In genomic region chr12:53908761-53909160, GRCm38 (mm10) we compare ENCODE assay signal across 21 mouse cellular contexts.
DNase-seq lines count a peak whose midpoint lies in the region; ATAC-seq and TF ChIP-seq lines count a peak whose summit lies in the region.
"Had no signal": no experiment of that assay in that cellular context is flagged by ENCODE, and none has a peak within 500 bp of the region (broad histone marks: within the 10 kb centered on the region; RNA-seq: fewer than 3 reads in every experiment).

No protein-coding gene starts in this region.

- 0 out of 2 replicates have a peak overlapping the region, but pooled peaks have one; percentile 17 for H3K27ac ChIP-seq in midbrain, embryonic 10.5 days (replicated peaks)
- no peak overlapping the region for H3K27ac ChIP-seq in midbrain, postnatal 0 days (ENCODE audit: low read depth, low read length)
- H3K27ac ChIP-seq: embryonic facial prominence, embryonic 10.5 days; forebrain, embryonic 13.5 days; gastrocnemius, adult 2 months; heart, embryonic 13.5 days; hindbrain, embryonic 12.5 days had no signal

- 87% methylated on average over 8 of the region's 8 CpGs for WGBS in midbrain, embryonic 10.5 days
- 75% methylated on average over 8 of the region's 8 CpGs for WGBS in midbrain, postnatal 0 days

- no peaks in the 10 kb centered on the region for H3K9me3 ChIP-seq in midbrain, embryonic 10.5 days (replicated peaks)
- H3K9me3 ChIP-seq in midbrain, postnatal 0 days (ENCODE audit: low read length) = no peaks in the 10 kb centered on the region
- H3K9me3 ChIP-seq: embryonic facial prominence, embryonic 10.5 days; forebrain, embryonic 13.5 days; heart, embryonic 13.5 days; hindbrain, embryonic 12.5 days had no signal

- H3K9ac ChIP-seq in midbrain, postnatal 0 days (replicated peaks; ENCODE audit: low read length, poor library complexity, severe bottlenecking) = no peak overlapping the region
- H3K9ac ChIP-seq: forebrain, embryonic 13.5 days; heart, embryonic 13.5 days; hindbrain, embryonic 12.5 days had no signal

- peak; percentile 68 for ATAC-seq in frontal cortex, adult (ENCODE audit: low TSS enrichment)
- ATAC-seq in midbrain, postnatal 0 days (ENCODE audit: low FRiP score) = no peak
- ATAC-seq: CD4-positive, CD25-positive, alpha-beta regulatory T cell, adult 4 months; forebrain, embryonic 13.5 days; hindbrain, embryonic 16.5 days had no signal

- no peaks in the 10 kb centered on the region for H3K27me3 ChIP-seq in midbrain, embryonic 10.5 days (ENCODE audit: low read depth, poor library complexity, severe bottlenecking)
- H3K27me3 ChIP-seq in midbrain, postnatal 0 days (ENCODE audit: insufficient read depth, low read length) = no peaks in the 10 kb centered on the region
- H3K27me3 ChIP-seq: forebrain, embryonic 13.5 days; heart, embryonic 13.5 days; hindbrain, embryonic 12.5 days had no signal

- no peak for TF ChIP-seq CTCF in midbrain, postnatal 0 days (IDR thresholded peaks at IDR 0.05)

- H3K4me3 ChIP-seq in midbrain, embryonic 10.5 days = no peak overlapping the region
- no peak overlapping the region for H3K4me3 ChIP-seq in midbrain, postnatal 0 days (ENCODE audit: low read depth, low read length)
- H3K4me3 ChIP-seq: embryonic facial prominence, embryonic 10.5 days; forebrain, embryonic 13.5 days; gastrocnemius, adult 2 months; heart, embryonic 13.5 days; hindbrain, embryonic 12.5 days had no signal

- peaks cover 15% of the 10 kb centered on the region; the same call in 1 of the 2 replicates for H3K4me1 ChIP-seq in midbrain, embryonic 10.5 days
- H3K4me1 ChIP-seq in midbrain, postnatal 0 days (ENCODE audit: insufficient read depth, low read length) = no peaks in the 10 kb centered on the region
- H3K4me1 ChIP-seq: embryonic facial prominence, embryonic 10.5 days; heart, embryonic 13.5 days had no signal

- no peak for DNase-seq in frontal cortex, postnatal 14 days (ENCODE audit: low spot score in 2 of 2)
- no peak for DNase-seq in midbrain, embryonic 10.5 days (ENCODE audit: low spot score)
- DNase-seq in midbrain, postnatal 0 days (ENCODE audit: low spot score) = no peak
- peak; percentile 40 for DNase-seq in 3T3-L1 (ENCODE audit: low read depth, low spot score)
- peak; percentile 9 for DNase-seq in telencephalon, adult 2 months (ENCODE audit: low read depth, low spot score)
- no peak for DNase-seq in gastrocnemius, postnatal 4 days (ENCODE audit: low spot score in 2 of 2)
- DNase-seq: adrenal gland, postnatal 25 days; B cell, adult 2 months; cerebellum, adult 2 months; gastrocnemius, adult 2 months; gastrocnemius, postnatal 25 days; heart, adult 11 months; heart, postnatal 4 days had no signal

- no peaks in the 10 kb centered on the region for H3K36me3 ChIP-seq in midbrain, embryonic 10.5 days
- H3K36me3 ChIP-seq in midbrain, postnatal 0 days (ENCODE audit: insufficient read depth, low read length) = no peaks in the 10 kb centered on the region
- H3K36me3 ChIP-seq: embryonic facial prominence, embryonic 10.5 days; G1E; heart, embryonic 13.5 days; hindbrain, embryonic 12.5 days had no signal

- no peak overlapping the region for H3K4me2 ChIP-seq in midbrain, postnatal 0 days (ENCODE audit: low read depth, low read length, poor library complexity, severe bottlenecking)
- H3K4me2 ChIP-seq: forebrain, embryonic 13.5 days; heart, embryonic 13.5 days; hindbrain, embryonic 12.5 days had no signal

Comparison
In these comparisons a context has a peak if more than half of its experiments do, and no peak if none do; other contexts are left out.
1. DNase-seq: peak in 3T3-L1 (single experiment) and telencephalon, adult 2 months (single experiment); none in frontal cortex, postnatal 14 days (0 of 2), midbrain, embryonic 10.5 days (single experiment), midbrain, postnatal 0 days (single experiment) and gastrocnemius, postnatal 4 days (0 of 2).